Mouse (Mus musculus): ENCODE results near the gene Scfd2.

GRCm38 (mm10) chr5:74333258-74333657, 198.3 kb downstream of the Scfd2 start:
- TF ChIP-seq CTCF (IDR thresholded peaks at IDR 0.05; ENCODE audit: low read depth), result no peak
- TF ChIP-seq EP300 (IDR thresholded peaks at IDR 0.05; ENCODE audit: low read depth), result no peak

All from liver, postnatal 0 days (tissue).